Mouse (Mus musculus) midbrain, embryonic 11.5 days (tissue): ENCODE data around the gene Olfr575. TPM values are rescaled to one million over a fixed set of nuclear protein-coding genes. Genes with fewer than 3 reads are reported as not detected.

Source experiments
- ATAC-seq: fragments of 200-750 bp; cut with Nextera tagmentation; 2 replicates; pipeline ENCODE4 v1.8.0; 2017; ENCODE audit warnings: moderate TSS enrichment, moderate library complexity; ENCODE audit not compliant: low FRiP score
- DNase-seq: peaks from one replicate; pipeline ENCODE4 v3.0.0; 2015; ENCODE audit warnings: low spot score; ENCODE audit errors: missing footprints
- H3K27ac ChIP-seq: fragments of 300-500 bp; sonication (generic); 2 replicates; pipeline ENCODE4 v1.5.1; 2014; ENCODE audit warnings: low read depth, low read length
- H3K27me3 ChIP-seq: fragments of 300-500 bp; sonication (generic); 2 replicates; pipeline ENCODE4 v1.6.1; 2014; ENCODE audit warnings: mild to moderate bottlenecking, low read length, moderate library complexity, mixed read lengths; ENCODE audit not compliant: control insufficient read depth, insufficient read depth
- H3K36me3 ChIP-seq: fragments of 300-500 bp; sonication (generic); 2 replicates; pipeline ENCODE4 v1.6.1; 2014; ENCODE audit warnings: mild to moderate bottlenecking, low read length, moderate library complexity, mixed read lengths; ENCODE audit not compliant: control insufficient read depth, insufficient read depth
- H3K4me1 ChIP-seq: fragments of 300-500 bp; sonication (generic); 2 replicates; pipeline ENCODE4 v1.6.1; 2014; ENCODE audit warnings: low read length; ENCODE audit not compliant: control insufficient read depth, insufficient read depth
- H3K4me2 ChIP-seq: fragments of 300-500 bp; sonication (generic); 2 replicates; pipeline ENCODE4 v1.6.1; 2014; ENCODE audit warnings: mild to moderate bottlenecking, moderate library complexity
- H3K4me3 ChIP-seq: fragments of 300-500 bp; sonication (generic); 2 replicates; pipeline ENCODE4 v1.5.1; 2014; ENCODE audit warnings: low read depth, low read length
- H3K9ac ChIP-seq: fragments of 300-500 bp; sonication (generic); 2 replicates; pipeline ENCODE4 v1.6.1; 2014; ENCODE audit warnings: low read length
- H3K9me3 ChIP-seq: fragments of 300-500 bp; sonication (generic); 2 replicates; pipeline ENCODE4 v1.6.1; 2016; ENCODE audit warnings: low read length; ENCODE audit not compliant: control insufficient read depth
- WGBS: fragments of 180-500 bp; shearing (Covaris S2); extraction: QIAGEN DNeasy Blood & Tissue Kit; methylation state at CpG from one replicate; pipeline ENCODE4 v1.1.7; 2014; 5-methylcytosine and 5-hydroxymethylcytosine counted together
- polyA plus RNA-seq: library from polyadenylated mRNA; unstranded; fragments of >200 nt; fragmentation: Nextera tagmentation; extraction: Ambion mirVana; gene quantifications from 2 replicates; pipeline ENCODE4 v1.2.1, GENCODE M21; 2014

The Olfr575 gene
- polyA plus RNA-seq, 1 experiment from 2014 or later = not detected

DNA sequence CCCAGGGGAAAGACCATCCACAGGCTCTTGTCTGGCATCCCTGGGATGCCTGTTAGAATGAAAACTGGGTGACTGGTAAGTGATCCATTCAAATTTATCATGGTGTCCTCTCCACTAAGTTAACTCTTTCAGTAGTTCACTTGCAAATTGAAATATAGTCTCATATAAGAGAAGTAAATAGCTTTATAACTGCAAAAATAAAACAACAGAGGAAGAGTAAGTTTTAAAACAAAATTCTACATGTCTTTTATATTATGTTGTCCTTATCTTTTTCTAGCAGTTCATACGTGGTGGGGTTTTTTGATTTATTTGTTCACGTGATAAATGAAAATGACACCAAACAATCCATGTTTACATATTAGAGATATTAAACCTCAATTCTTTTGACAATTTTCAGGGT lies 16.1 kb downstream of the Olfr575 start, which contains the start of gene Olfr573-ps1:
TSS of gene Olfr573-ps1 (minus strand) at position 101 of the 400 bp plus-strand sequence.
- DNase-seq (no peak), ATAC-seq (no peak)
- H3K9ac ChIP-seq = no peak within 1 kb of the TSS
- no peaks in the 10 kb centered on the region for H3K36me3 ChIP-seq
- 93% methylated on average over 2 of the region's 2 CpGs for WGBS
- no peak within 1 kb of the TSS for H3K4me3 ChIP-seq
- no peaks in the 10 kb centered on the region for H3K27me3 ChIP-seq
- no peak within 1 kb of the TSS for H3K4me2 ChIP-seq
- H3K4me1 ChIP-seq = no peaks in the 10 kb centered on the region
- no peaks in the 10 kb centered on the region for H3K9me3 ChIP-seq
- no peak within 1 kb of the TSS for H3K27ac ChIP-seq

DNA sequence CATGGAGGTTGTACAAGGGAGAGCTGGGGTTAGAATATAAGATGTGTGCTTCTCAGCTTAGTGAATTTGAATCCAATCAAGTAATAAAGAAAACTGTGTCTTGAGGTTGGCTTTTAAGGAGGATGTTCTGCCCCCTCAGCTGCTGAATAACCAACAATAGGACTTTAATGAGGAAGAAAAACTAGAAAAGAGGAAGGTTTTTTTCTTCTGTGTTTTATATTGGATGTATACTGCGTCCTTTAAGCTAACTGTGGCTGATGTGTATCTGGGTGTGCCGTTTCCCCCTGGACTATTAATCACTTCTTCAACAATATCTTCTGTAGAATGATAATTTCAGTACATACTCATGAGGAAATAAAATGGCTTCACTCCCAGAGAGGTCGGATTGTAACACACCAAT lies 31.5 kb downstream of the Olfr575 start:
- Histone ChIP-seq H3K36me3 (no peaks in the 10 kb centered on the region), H3K27ac (no peak overlapping the region), H3K9me3 (no peaks in the 10 kb centered on the region), H3K27me3 (no peaks in the 10 kb centered on the region), H3K4me1 (no peaks in the 10 kb centered on the region), H3K4me2 (no peak overlapping the region), H3K9ac (no peak overlapping the region), H3K4me3 (no peak overlapping the region)
- ATAC-seq (no peak), DNase-seq (no peak)
- 76% methylated on average over 3 of the region's 3 CpGs for WGBS

DNA sequence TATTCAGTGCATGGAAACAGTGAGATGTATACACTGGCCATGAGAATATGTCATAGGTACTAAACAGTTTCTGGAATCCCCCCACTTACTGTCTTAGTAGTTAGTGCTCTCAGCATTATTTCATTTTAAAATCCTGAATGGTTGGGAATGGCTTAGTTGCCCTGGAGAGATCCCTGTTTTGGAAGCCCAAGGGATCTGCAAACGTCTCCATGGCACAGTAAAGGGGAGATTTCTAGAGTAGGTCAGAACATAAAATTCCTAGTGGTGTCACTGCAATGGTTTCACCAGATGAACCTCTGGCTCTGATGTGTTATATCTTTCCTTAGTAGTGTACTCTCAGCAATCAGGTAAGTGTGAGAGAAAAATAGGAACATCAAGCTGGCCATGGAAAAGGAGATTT lies 34.5 kb downstream of the Olfr575 start, which contains the start of gene Olfr572:
TSS of gene Olfr572 (plus strand) at position 301 of the 400 bp plus-strand sequence.
- WGBS = 79% methylated on average over 1 of the region's 1 CpGs
- Histone ChIP-seq H3K4me1 (no peaks in the 10 kb centered on the region), H3K9ac (no peak within 1 kb of the TSS), H3K4me2 (no peak within 1 kb of the TSS), H3K27me3 (no peaks in the 10 kb centered on the region), H3K4me3 (no peak within 1 kb of the TSS), H3K36me3 (no peaks in the 10 kb centered on the region), H3K27ac (no peak within 1 kb of the TSS), H3K9me3 (no peaks in the 10 kb centered on the region)
- no peak for ATAC-seq
- no peak for DNase-seq

DNA sequence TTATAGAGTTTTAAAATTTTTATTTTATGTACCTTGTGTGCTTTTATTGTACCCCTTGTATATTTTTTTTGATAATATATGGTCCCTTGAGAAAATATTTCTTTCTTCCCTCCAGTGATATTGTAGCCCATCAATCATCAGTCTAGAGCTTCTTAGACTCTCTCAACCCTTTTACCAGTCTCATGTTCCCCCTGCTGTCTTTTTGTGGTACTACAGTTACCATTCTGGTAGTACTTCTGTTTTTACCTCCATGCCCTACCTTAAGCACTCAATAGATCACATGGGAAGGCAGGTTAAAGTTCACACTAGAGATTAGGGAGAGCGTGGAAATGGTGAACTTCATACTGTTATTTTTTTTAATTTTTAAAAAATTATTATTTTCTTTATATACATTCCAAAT lies 38.9 kb downstream of the Olfr575 start:
- peak; percentile 84 for ATAC-seq
- Histone ChIP-seq H3K9me3 (no peaks in the 10 kb centered on the region), H3K36me3 (no peaks in the 10 kb centered on the region), H3K4me3 (no peak overlapping the region), H3K27me3 (no peaks in the 10 kb centered on the region), H3K9ac (no peak overlapping the region), H3K4me2 (no peak overlapping the region), H3K27ac (no peak overlapping the region), H3K4me1 (no peaks in the 10 kb centered on the region)
- 6% methylated on average over 1 of the region's 1 CpGs for WGBS
- peak; percentile 93 for DNase-seq

DNA sequence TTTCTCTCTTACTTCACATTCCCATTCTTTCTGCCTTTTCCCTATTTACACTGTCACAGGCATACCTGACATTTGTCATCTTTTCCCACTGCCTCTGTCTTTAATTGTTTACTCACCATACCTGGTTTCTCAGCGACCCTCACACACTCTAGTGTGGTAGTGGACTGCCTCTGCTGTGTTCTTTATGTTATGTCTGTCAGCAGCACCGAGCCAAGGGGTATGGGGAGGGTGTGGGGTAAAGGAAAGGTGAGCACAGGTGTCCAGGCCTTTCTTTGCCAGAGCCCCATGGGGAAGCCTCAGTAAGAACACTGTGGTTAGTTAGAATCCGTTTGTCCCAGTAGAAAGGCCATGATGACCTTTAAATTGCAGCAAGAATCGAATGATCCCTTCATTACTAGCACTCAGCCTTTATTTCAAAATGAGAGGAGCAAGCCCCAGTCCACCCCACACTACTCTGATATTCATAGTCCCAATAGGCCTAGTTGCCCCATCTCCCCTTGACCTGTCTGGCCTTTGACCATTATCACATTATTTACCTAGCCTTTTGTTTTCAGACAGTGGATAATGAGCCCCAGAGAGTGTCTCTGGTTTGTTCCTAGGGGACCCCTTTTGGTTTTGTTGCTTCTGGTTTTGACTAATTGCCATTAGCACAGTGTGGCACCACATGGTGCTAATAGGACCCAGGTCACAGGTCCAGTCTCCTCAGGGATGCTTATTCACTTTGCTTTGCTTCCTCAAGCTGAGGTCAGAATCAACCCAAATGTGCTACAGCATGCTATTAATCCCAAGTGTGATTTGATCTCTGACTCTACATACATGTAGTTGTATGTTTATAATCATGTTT lies 41.3 kb downstream of the Olfr575 start, which contains the start of gene Olfr571:
TSS of gene Olfr571 (minus strand) at position 505 of the 844 bp plus-strand sequence.
- WGBS = 69% methylated on average over 4 of the region's 4 CpGs
- ATAC-seq = peak; percentile 78
- no peak for DNase-seq
- Histone ChIP-seq H3K36me3 (no peaks in the 10 kb centered on the region), H3K4me1 (no peaks in the 10 kb centered on the region), H3K4me3 (no peak within 1 kb of the TSS), H3K9ac (no peak within 1 kb of the TSS), H3K27ac (no peak within 1 kb of the TSS), H3K4me2 (no peak within 1 kb of the TSS), H3K9me3 (no peaks in the 10 kb centered on the region), H3K27me3 (no peaks in the 10 kb centered on the region)

DNA sequence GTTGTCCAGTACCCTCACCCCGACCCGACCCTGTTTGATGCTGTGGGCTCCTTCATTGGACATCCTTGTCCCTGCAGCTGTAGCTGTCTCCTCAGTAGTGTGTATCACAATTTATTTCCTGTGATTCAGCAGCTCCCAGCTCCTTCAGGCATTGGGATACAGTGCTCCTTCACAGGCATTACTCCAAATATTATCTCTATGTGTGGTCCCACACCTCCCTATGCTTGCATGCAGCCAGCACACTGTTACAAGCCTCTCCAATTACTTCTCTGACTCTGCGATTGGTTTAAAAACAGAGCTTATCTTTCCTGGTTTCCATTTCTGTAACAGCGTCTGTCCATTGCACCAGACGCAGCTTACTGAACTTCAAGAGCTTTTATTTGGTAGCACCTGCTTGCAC lies 42.2 kb downstream of the Olfr575 start:
- Histone ChIP-seq H3K9me3 (no peaks in the 10 kb centered on the region), H3K27me3 (no peaks in the 10 kb centered on the region), H3K9ac (no peak overlapping the region), H3K36me3 (no peaks in the 10 kb centered on the region), H3K27ac (no peak overlapping the region), H3K4me2 (no peak overlapping the region), H3K4me1 (no peaks in the 10 kb centered on the region), H3K4me3 (no peak overlapping the region)
- ATAC-seq = no peak
- DNase-seq = no peak
- 81% methylated on average over 5 of the region's 5 CpGs for WGBS

DNA sequence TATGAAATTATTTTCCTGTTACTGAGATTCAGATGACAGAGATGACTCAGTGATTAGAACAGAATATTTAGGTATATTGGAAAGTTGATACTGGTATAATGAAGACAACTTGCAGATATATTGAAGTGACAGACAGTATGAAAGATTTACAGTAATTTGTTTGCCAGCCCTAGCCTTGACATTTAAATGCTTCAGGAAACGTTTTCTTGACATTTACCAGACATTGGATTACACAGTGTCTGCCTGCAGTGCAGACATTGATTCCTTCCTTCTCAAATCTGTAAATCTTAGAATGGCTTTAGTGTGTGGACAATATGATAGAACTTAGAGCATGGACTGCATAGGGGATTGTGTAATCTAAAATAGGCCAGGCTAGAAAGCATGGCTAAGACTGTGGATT lies 43.3 kb downstream of the Olfr575 start:
- H3K27me3 ChIP-seq = no peaks in the 10 kb centered on the region
- no peak overlapping the region for H3K4me3 ChIP-seq
- H3K36me3 ChIP-seq = no peaks in the 10 kb centered on the region
- H3K9ac ChIP-seq = no peak overlapping the region
- 63% methylated on average over 1 of the region's 1 CpGs for WGBS
- no peak overlapping the region for H3K4me2 ChIP-seq
- H3K4me1 ChIP-seq = no peaks in the 10 kb centered on the region
- no peaks in the 10 kb centered on the region for H3K9me3 ChIP-seq
- no peak for ATAC-seq
- DNase-seq = no peak
- no peak overlapping the region for H3K27ac ChIP-seq

Other genes starting within 250 kb of the Olfr575 start
- gene Olfr33, start 239.7 kb downstream of the Olfr575 start, polyA plus RNA-seq = not detected in 2 replicates
- gene Olfr559, start 231.3 kb downstream of the Olfr575 start, polyA plus RNA-seq = not detected in 2 replicates
- not detected in 2 replicates for gene Olfr560, start 199.4 kb downstream of the Olfr575 start, polyA plus RNA-seq
- gene Olfr78, start 199.3 kb downstream of the Olfr575 start, polyA plus RNA-seq = not detected in 2 replicates
- not detected in 2 replicates for gene Olfr561, start 187.6 kb downstream of the Olfr575 start, polyA plus RNA-seq
- not detected in 2 replicates for gene Olfr564, start 155.3 kb downstream of the Olfr575 start, polyA plus RNA-seq
- not detected in 2 replicates for gene Olfr566, start 100.0 kb downstream of the Olfr575 start, polyA plus RNA-seq
- not detected in 2 replicates for gene Olfr568, start 81.7 kb downstream of the Olfr575 start, polyA plus RNA-seq
- gene Olfr569, start 67.9 kb downstream of the Olfr575 start, polyA plus RNA-seq = not detected in 2 replicates
- gene Olfr570, start 64.2 kb downstream of the Olfr575 start, polyA plus RNA-seq = not detected in 2 replicates
- 0.11 TPM in 1 of 2 replicates, not detected in the other for gene Olfr571, start 41.2 kb downstream of the Olfr575 start, polyA plus RNA-seq
- gene Olfr572, start 34.4 kb downstream of the Olfr575 start, polyA plus RNA-seq = not detected in 2 replicates
- gene Olfr573-ps1, start 16.2 kb downstream of the Olfr575 start, polyA plus RNA-seq = not detected in 2 replicates
- not detected in 2 replicates for gene Olfr574, start 10.3 kb downstream of the Olfr575 start, polyA plus RNA-seq
- not detected in 2 replicates for gene Olfr576, start 3.9 kb upstream of the Olfr575 start, polyA plus RNA-seq
- gene Olfr577, start 17.2 kb upstream of the Olfr575 start, polyA plus RNA-seq = not detected in 2 replicates
- not detected in 2 replicates for gene Olfr578, start 30.5 kb upstream of the Olfr575 start, polyA plus RNA-seq
- not detected in 2 replicates for gene Olfr582, start 79.2 kb upstream of the Olfr575 start, polyA plus RNA-seq
- gene Olfr583, start 92.5 kb upstream of the Olfr575 start, polyA plus RNA-seq = not detected in 2 replicates
- gene Olfr584, start 123.1 kb upstream of the Olfr575 start, polyA plus RNA-seq = not detected in 2 replicates
- gene Olfr585, start 138.9 kb upstream of the Olfr575 start, polyA plus RNA-seq = not detected in 2 replicates
- gene Olfr586, start 166.9 kb upstream of the Olfr575 start, polyA plus RNA-seq = not detected in 2 replicates
- not detected in 2 replicates for gene Olfr588-ps1, start 182.1 kb upstream of the Olfr575 start, polyA plus RNA-seq
- gene Olfr589, start 197.6 kb upstream of the Olfr575 start, polyA plus RNA-seq = not detected in 2 replicates
- not detected in 2 replicates for gene Olfr591, start 219.6 kb upstream of the Olfr575 start, polyA plus RNA-seq
- gene Olfr592, start 226.0 kb upstream of the Olfr575 start, polyA plus RNA-seq = not detected in 2 replicates